8 mouse cellular contexts compared by ENCODE assay signal in the genomic region with DNA sequence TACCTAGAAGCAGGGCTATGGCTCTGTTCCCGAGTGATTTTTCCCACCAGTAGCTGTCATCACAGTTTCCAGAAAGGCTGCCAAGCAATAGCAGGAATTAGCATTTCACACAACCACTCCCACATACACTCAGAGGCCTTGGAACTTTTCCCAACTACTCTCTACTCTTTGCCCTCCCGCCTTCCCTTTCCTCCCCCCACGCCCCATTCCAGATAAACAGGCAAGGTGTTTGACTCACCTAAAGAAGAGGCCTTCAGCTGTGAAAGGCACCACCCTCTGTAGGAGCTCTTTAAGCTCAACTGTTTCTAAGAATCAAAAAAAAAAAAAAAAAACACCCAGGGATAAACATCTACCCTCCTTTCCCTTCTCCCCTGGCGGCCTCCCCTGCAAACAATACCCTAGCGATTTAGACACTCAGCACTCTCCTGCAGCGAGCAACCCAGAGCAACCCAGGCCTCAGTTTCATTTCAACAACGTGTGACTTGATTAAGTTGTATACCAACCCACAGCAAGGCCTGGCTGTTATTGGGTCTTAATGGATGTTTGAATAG. TPM values are rescaled to one million over a fixed set of nuclear protein-coding genes. Genes with fewer than 3 reads are reported as not detected.
DNase-seq lines count a peak whose midpoint lies in the region; ATAC-seq lines count a peak whose summit lies in the region.

No protein-coding gene starts in this region.

- peak overlapping the region; percentile 89 for H3K27ac ChIP-seq in heart, embryonic 15.5 days
- peak overlapping the region; percentile 82 for H3K27ac ChIP-seq in lung, embryonic 16.5 days (ENCODE audit: low read length)

- H3K4me2 ChIP-seq in heart, embryonic 15.5 days, result peak overlapping the region; percentile 24; the same call in 1 of the 2 replicates
- no peak overlapping the region for H3K4me2 ChIP-seq in lung, embryonic 16.5 days (ENCODE audit: low read depth, low read length)

- H3K4me1 ChIP-seq in heart, embryonic 15.5 days (replicated peaks), result peaks cover 31% of the 10 kb centered on the region
- H3K4me1 ChIP-seq in lung, embryonic 16.5 days (replicated peaks; ENCODE audit: control insufficient read depth, insufficient read depth, low read length), result peaks cover 17% of the 10 kb centered on the region

- H3K9me3 ChIP-seq in heart, embryonic 15.5 days (replicated peaks), result no peaks in the 10 kb centered on the region
- H3K9me3 ChIP-seq in lung, embryonic 16.5 days (ENCODE audit: control insufficient read depth, low read length), result no peaks in the 10 kb centered on the region

- ATAC-seq in heart, embryonic 15.5 days (replicated peaks; ENCODE audit: insufficient number of reproducible peaks, insufficient read depth, low FRiP score, low read depth), result peak; percentile 87
- peak; percentile 84 for ATAC-seq in lung, embryonic 16.5 days (ENCODE audit: low read depth)

- 13% methylated on average over 7 of the region's 7 CpGs for WGBS in heart, embryonic 15.5 days
- WGBS in lung, embryonic 16.5 days, result 10% methylated on average over 7 of the region's 7 CpGs

- DNase-seq in layer of hippocampus, adult 9-11 months, result peak; percentile 67
- DNase-seq in layer of hippocampus, adult 9-10 months (ENCODE audit: low spot score), result no peak
- DNase-seq in adrenal gland, postnatal 36 days, result peak; percentile 46 to 50
- no peak for DNase-seq in left cerebral cortex, adult 18-20 months (ENCODE audit: low spot score in 2 of 2)
- no peak for DNase-seq in ovary, postnatal 14 days (ENCODE audit: low spot score)
- no peak for DNase-seq in cerebellum, postnatal 36 days

- no peak overlapping the region for H3K4me3 ChIP-seq in heart, embryonic 15.5 days
- no peak overlapping the region for H3K4me3 ChIP-seq in lung, embryonic 16.5 days (ENCODE audit: low read length)

- 0 out of 2 replicates have a peak overlapping the region, but pooled peaks have one; percentile 14 for H3K9ac ChIP-seq in heart, embryonic 15.5 days
- no peak overlapping the region for H3K9ac ChIP-seq in lung, embryonic 16.5 days (ENCODE audit: low read length)

- no peaks in the 10 kb centered on the region for H3K27me3 ChIP-seq in heart, embryonic 15.5 days
- H3K27me3 ChIP-seq in lung, embryonic 16.5 days (ENCODE audit: control insufficient read depth, insufficient read depth, low read depth, low read length), result no peaks in the 10 kb centered on the region

- H3K36me3 ChIP-seq in heart, embryonic 15.5 days, result no peaks in the 10 kb centered on the region
- no peaks in the 10 kb centered on the region for H3K36me3 ChIP-seq in lung, embryonic 16.5 days (ENCODE audit: control insufficient read depth, insufficient read depth, low read length)

RNA-seq across cellular contexts. Expression of a gene that starts 13.2 kb away (rescaled TPM):
- 10 to 100 TPM; 31.5 to 32.3 TPM for total RNA-seq in adrenal gland, postnatal 36 days (2021)
- polyA plus RNA-seq in heart, embryonic 15.5 days (2015; fragmentation: Nextera tagmentation; extraction: Ambion mirVana), result 53.4 and 54.4 TPM in 2 replicates
- polyA plus RNA-seq in lung, embryonic 16.5 days (2015; fragmentation: Nextera tagmentation; extraction: Ambion mirVana), result 42.2 and 43.0 TPM in 2 replicates
- total RNA-seq in left cerebral cortex, adult 18-20 months (2021), result 10 to 100 TPM; 27.7 to 30.7 TPM

RNA-seq across cellular contexts. Expression of a gene that starts 21.9 kb away (rescaled TPM):
- 10 to 100 TPM; 81.8 to 86.1 TPM for total RNA-seq in adrenal gland, postnatal 36 days (2021)
- 90.4 and 90.7 TPM in 2 replicates for polyA plus RNA-seq in heart, embryonic 15.5 days (2015; fragmentation: Nextera tagmentation; extraction: Ambion mirVana)
- polyA plus RNA-seq in lung, embryonic 16.5 days (2015; fragmentation: Nextera tagmentation; extraction: Ambion mirVana), result 74.5 and 86.5 TPM in 2 replicates
- 100 to 1,000 TPM; 136 to 140 TPM for total RNA-seq in left cerebral cortex, adult 18-20 months (2021)

RNA-seq across cellular contexts. Expression of a gene that starts 49.6 kb away (rescaled TPM):
- total RNA-seq in adrenal gland, postnatal 36 days (2021), result 1 to 10 TPM in 1 of 2 experiments, under 1 TPM in 1; 0.93 to 1.2 TPM
- 0.05 and 0.10 TPM in 2 replicates for polyA plus RNA-seq in heart, embryonic 15.5 days (2015; fragmentation: Nextera tagmentation; extraction: Ambion mirVana)
- 0.11 and 0.14 TPM in 2 replicates for polyA plus RNA-seq in lung, embryonic 16.5 days (2015; fragmentation: Nextera tagmentation; extraction: Ambion mirVana)
- total RNA-seq in left cerebral cortex, adult 18-20 months (2021), result under 1 TPM; 0.09 to 0.12 TPM

Comparison
In these comparisons a context has a peak if more than half of its experiments do, and no peak if none do; other contexts are left out.
1. DNase-seq: peak in layer of hippocampus, adult 9-11 months (single experiment) and adrenal gland, postnatal 36 days (2 of 2); none in layer of hippocampus, adult 9-10 months (single experiment), left cerebral cortex, adult 18-20 months (0 of 2), ovary, postnatal 14 days (single experiment) and cerebellum, postnatal 36 days (0 of 2).